Mouse (Mus musculus): ENCODE measurements at regions not wholly inside any gene's neighbourhood (a gene's known extent, or its start where the extent isn't known, plus 50 kb on each side); places are given as distances from the start of the nearest gene placed in this dataset.
A peak's percentile ranks its signal among the peaks of the same experiment; 100 is the strongest.

- no peak for DNase-seq
Observed at GRCm38 (mm10) chr12:71747386-71747785, 83.5 kb upstream of the Daam1 start.

- DNase-seq, result peak; percentile 8
Observed at GRCm38 (mm10) chr12:71747831-71748368, 83.0 kb upstream of the Daam1 start.

- peak; percentile 38 for DNase-seq
Observed at GRCm38 (mm10) chr12:71748731-71749130, 82.1 kb upstream of the Daam1 start.

GRCm38 (mm10) chr12:71749668-71750067 lies 81.2 kb upstream of the Daam1 start:
- no peak for DNase-seq

- peak; percentile 28 for DNase-seq
Observed at GRCm38 (mm10) chr12:71752741-71753260, 78.1 kb upstream of the Daam1 start.

- no peak for DNase-seq
Observed at GRCm38 (mm10) chr12:71753276-71753675, 77.6 kb upstream of the Daam1 start.

GRCm38 (mm10) chr12:71763194-71763593 lies 67.7 kb upstream of the Daam1 start:
- no peak for DNase-seq

GRCm38 (mm10) chr12:71766086-71766485 lies 64.8 kb upstream of the Daam1 start:
- no peak for DNase-seq

GRCm38 (mm10) chr12:71766636-71767035 lies 64.2 kb upstream of the Daam1 start:
- DNase-seq, result no peak

GRCm38 (mm10) chr12:71767896-71768295 lies 63.0 kb upstream of the Daam1 start:
- DNase-seq, result no peak

GRCm38 (mm10) chr12:71768471-71768870 lies 62.4 kb upstream of the Daam1 start:
- DNase-seq, result peak; percentile 54

- no peak for DNase-seq
Observed at GRCm38 (mm10) chr12:71768890-71769289, 62.0 kb upstream of the Daam1 start.

GRCm38 (mm10) chr12:71769302-71769701 lies 61.6 kb upstream of the Daam1 start:
- no peak for DNase-seq

GRCm38 (mm10) chr12:71773891-71774290 lies 57.0 kb upstream of the Daam1 start:
- no peak for DNase-seq

- no peak for DNase-seq
Observed at GRCm38 (mm10) chr12:71775126-71775525, 55.8 kb upstream of the Daam1 start.

GRCm38 (mm10) chr12:71778137-71778536 lies 52.7 kb upstream of the Daam1 start:
- no peak for DNase-seq

GRCm38 (mm10) chr12:71778948-71779347 lies 51.9 kb upstream of the Daam1 start:
- no peak for DNase-seq

- no peak for DNase-seq
Observed at GRCm38 (mm10) chr12:71779418-71779817, 51.5 kb upstream of the Daam1 start.

Data from cerebellum, adult 11 months (tissue).